Mouse (Mus musculus): ENCODE data around the gene 2610028H24Rik. TPM values are rescaled to one million over a fixed set of nuclear protein-coding genes. Genes with fewer than 3 reads are reported as not detected.

Gene 2610028H24Rik
- total RNA-seq, 4 experiments from 2014 or later = 0.22 to 0.49 (median 0.25) TPM; not detected in 1

GRCm38 (mm10) chr10:76489205-76489604 lies 40.3 kb downstream of the 2610028H24Rik start:
- DNase-seq (ENCODE audit: low spot score) = no peak

GRCm38 (mm10) chr10:76493527-76493926 lies 44.6 kb downstream of the 2610028H24Rik start:
- no peak for DNase-seq (ENCODE audit: low spot score)

GRCm38 (mm10) chr10:76495501-76495900 lies 46.6 kb downstream of the 2610028H24Rik start:
- no peak for DNase-seq (ENCODE audit: low spot score)

- DNase-seq (ENCODE audit: low spot score) = no peak
Measured at GRCm38 (mm10) chr10:76496366-76496765, 47.5 kb downstream of the 2610028H24Rik start.

GRCm38 (mm10) chr10:76497522-76497921 lies 48.6 kb downstream of the 2610028H24Rik start:
- DNase-seq (ENCODE audit: low spot score) = no peak

- DNase-seq (ENCODE audit: low spot score) = no peak
Measured at GRCm38 (mm10) chr10:76504271-76504943, 55.5 kb downstream of the 2610028H24Rik start.

- no peak for DNase-seq (ENCODE audit: low spot score)
Measured at GRCm38 (mm10) chr10:76505865-76506264, 57.0 kb downstream of the 2610028H24Rik start.

Other genes with a start within 250 kb of the 2610028H24Rik start
- 10 to 100 TPM in 2 of 4 experiments, 1 to 10 TPM in 2; 8.6 to 12.9 (median 10.7) TPM for gene Prmt2, start 211.2 kb upstream of the 2610028H24Rik start, total RNA-seq (2022)
- 1 to 10 TPM in 3 of 4 experiments, under 1 TPM in 1; 0.76 to 1.8 (median 1.8) TPM for gene S100b, start 195.2 kb upstream of the 2610028H24Rik start, total RNA-seq (2022)
- gene Dip2a, start 103.8 kb upstream of the 2610028H24Rik start, total RNA-seq (2022) = 1 to 10 TPM; 7.6 to 9.2 (median 8.4) TPM
- gene AC141477.1, start 8.6 kb upstream of the 2610028H24Rik start, total RNA-seq (2022) = 1 to 10 TPM in 1 of 4 experiments, not detected in 3; 3.1 TPM
- 10 to 100 TPM; 46.5 to 61.5 (median 54.6) TPM for gene Pcnt, start 6.3 kb upstream of the 2610028H24Rik start, total RNA-seq (2022)
- gene Mcm3ap, start 19.8 kb downstream of the 2610028H24Rik start, total RNA-seq (2022) = 10 to 100 TPM; 23.8 to 28.8 (median 25.4) TPM
- 1 to 10 TPM; 2.9 to 4.0 (median 3.7) TPM for gene Ybey, start 20.0 kb downstream of the 2610028H24Rik start, total RNA-seq (2022)
- 1 to 10 TPM; 4.9 to 9.2 (median 7.7) TPM for gene Lss, start 82.5 kb downstream of the 2610028H24Rik start, total RNA-seq (2022)
- gene Spatc1l, start 113.2 kb downstream of the 2610028H24Rik start, total RNA-seq (2022) = not detected
- not detected for gene Ftcd, start 126.6 kb downstream of the 2610028H24Rik start, total RNA-seq (2022)
- 10 to 100 TPM; 27.7 to 45.4 (median 40.4) TPM for gene Col6a2, start 174.5 kb downstream of the 2610028H24Rik start, total RNA-seq (2022)